Mouse (Mus musculus): ENCODE measurements around the gene Egfl7.
A peak's percentile ranks its signal among the peaks of the same experiment; 100 is the strongest.

Egfl7 gene

DNA sequence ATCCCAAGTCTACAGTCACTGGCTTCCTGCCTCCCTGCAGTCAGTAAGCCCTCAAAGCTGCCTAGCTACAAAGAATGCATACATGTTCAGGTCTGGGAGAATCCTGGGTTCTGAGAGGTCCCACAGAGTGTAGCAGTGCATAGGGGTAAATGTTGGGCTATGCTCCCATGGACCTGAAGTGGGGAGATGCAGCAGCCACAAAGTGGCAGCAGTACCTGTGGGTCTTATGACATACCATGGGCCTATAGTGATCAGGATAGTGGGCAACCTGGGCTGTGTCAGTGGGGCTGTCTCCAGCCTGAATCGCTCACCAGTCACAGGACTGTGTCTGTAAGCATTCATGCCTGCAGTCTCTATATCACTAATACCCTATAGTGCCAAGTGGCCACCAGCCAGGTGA lies at the start of gene Egfl7:
Gene Egfl7 (plus strand): TSS at position 301 of the 400 bp plus-strand sequence.
- no peak for DNase-seq

DNA sequence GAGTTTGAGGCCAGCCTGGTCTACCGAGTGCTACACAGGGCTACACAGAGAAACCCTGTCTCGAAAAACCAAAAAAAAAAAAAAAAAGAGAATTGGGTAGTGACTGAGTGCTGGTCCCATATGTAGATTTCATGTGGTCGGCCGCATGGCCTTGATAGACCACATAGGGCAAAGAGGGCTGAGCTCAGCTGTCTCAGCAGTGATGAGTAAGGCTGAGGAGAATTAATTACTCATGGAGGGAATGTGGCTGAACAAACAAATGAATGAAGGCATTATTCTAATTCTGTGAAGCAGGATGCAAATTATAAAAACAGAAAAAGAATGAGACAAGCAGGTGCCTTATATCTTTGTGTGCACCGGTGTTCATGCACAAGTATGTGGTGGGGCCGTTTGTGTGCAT lies 48.0 kb upstream of the Egfl7 start:
- DNase-seq: no peak

DNA sequence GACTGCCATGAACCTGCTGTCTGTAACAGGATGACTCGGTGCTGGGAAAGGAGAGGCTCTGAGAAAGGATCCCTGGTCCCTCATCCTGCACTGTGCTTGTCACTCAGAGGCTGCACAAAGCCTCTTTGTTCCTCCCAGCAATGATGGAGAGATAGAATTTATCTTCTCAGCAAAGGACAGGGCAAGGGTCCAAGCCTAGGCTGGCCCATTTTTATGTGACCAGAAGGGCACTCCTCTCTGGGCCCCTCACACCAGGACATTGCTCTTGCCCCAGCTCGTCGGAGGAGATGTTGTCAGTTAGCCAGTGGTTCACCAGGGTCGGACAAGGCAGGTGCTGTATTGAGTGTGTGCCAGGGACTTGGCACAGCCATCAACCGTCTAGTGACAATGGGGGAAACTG lies 46.6 kb upstream of the Egfl7 start:
- no peak for DNase-seq

DNA sequence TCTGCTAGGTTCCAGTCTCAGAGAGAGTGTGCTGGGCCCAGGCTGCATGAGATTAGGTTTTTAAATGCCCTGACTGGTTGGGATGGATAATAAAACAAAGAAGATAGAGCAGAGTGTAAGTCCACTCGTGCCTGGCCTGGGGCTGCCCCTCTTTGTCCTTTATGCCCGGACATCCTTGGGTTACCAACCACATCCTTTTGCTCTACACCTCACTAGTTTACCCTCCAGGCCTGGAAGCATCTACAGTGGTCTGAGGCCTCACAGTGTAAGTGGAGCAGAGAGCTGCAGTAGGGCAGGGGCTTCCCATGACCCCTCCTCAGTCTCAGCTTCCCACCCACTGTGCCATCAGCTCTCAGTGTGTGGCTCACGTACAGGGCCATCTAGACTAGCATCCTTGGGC lies 45.7 kb upstream of the Egfl7 start:
- DNase-seq: no peak

DNA sequence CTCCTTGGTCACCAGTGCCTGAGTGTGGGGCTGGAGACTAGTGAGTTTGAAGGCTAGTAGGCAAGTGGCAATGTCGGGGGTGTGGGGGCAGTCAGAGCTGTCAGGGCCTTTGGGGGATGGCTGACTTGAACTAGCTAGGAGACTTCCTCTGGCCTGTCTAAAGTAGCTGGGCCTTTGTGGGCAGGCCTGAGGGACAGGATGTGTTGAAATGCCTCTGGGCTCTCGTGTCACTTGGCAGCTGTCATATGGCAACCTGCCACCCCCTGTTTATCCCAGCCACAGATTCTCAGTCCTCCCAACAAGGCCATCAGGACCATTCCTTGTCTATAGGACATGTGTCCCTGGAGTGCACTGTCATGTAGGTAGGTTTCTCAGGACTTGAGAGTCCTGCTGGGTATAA lies 45.2 kb upstream of the Egfl7 start:
- no peak for DNase-seq

DNA sequence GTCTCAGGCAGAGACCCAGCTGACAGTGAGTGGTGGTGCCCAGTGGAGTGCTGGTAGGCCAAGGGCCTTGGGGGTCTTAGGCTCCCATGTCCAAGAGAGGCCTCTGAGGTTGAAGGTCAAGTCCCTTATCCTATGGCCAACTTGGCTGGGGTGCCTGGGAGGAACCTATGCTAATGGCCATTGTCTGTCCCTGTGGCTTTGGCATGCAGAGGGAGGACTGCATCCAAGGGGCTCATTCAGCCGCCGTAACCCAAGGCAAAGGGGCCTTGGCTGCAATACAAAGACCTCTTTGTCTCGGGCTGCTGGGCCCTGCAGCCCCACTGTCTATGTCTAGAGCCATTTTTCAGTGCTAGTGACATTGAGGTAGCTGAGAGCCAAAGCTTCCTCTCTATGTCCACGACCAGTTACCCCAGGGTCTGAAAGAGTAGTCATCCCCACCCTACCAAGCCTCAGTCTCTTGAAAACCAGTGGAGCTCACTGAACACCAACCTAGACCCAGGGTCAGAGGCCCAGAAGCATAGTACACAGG lies 44.2 kb upstream of the Egfl7 start:
- peak; percentile 37 for DNase-seq

DNA sequence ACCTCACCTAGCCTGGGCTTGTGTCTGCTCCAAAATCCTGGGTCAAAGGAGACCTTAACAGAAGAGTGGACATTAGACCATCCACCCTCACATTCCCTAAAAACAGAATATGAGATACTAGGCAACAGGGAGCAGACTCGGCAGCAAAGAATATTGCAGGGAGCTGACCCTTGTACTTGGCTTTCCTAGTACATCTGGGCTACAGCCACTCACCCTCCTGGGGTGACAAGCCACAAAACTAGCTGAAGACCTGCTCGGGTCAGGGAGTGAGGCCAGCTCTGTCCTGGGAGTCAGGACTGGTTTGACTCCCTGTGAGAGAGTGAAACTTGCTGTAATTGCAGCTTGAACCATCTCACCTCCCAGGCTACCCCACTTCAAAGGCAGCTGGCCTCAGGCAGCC lies 40.3 kb upstream of the Egfl7 start:
- DNase-seq: no peak

DNA sequence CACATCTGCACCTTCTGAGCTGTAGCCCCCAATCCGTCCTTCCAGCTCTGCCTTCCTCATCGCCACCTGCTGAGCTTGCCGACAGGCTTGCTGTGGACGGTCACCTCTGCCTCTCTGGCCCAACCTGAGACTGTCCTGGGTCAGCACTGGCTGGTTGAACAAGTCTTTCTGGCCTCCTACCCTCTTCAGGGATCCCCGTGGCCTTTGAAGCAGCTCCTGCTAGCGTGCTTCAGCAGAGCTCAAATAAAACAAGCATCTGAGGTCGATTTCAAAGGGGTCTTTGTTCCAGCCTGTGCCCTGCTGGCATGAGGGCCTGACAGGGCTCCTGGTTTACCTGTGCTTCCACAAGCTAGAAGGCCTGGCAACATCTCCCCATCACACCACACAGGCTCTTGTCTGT lies 39.1 kb upstream of the Egfl7 start:
- no peak for DNase-seq

DNA sequence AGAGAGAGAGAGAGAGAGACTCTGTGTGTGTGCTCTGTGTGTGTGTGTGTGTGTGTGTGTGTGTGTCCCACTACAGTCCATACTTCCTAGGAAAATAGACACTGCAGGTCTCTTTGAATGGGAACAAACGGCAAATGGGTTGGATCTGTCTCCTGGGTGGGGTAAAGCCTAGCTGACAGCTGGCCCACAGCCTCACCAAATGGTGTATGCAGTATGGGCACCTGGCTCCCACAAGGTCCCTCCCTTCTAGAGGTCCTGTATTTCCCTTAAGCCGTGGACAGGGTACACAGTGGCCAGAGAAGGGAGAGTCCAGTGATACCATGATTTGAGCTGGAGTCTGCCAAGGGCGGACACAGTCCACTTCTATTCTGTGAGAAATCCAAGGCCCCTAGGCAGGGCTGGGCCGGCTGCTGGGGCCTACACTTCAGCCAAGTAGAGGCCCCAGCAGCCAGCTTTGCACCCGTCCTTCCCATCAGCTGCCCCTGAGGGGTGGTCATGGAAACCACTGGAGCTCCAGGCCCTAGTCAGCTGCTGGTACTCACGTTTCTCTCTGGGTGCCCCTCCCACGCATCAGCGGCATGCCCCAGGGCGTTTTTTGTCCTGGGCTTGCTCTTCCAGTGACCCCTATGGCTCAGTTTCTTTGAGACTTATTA lies 38.4 kb upstream of the Egfl7 start:
- no peak for DNase-seq

DNA sequence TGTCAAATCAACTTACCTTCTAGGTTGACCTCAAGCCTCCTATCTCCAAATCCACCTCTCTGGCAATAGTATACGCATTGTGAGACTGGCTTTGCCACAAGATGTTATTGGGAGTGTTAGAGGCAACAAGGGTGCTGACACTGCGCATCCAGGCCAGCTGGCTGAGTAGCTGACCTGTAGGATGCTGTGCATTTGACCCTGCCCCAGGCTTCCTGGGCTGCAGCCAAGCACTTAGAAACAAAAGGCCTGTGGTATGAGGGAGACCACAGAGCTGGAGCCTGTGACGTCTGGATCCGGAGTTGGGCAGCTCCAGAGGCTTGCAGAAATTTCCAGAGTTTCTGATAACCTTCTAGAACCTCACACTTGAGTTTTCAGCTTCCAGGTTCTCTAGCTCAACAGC lies 36.7 kb upstream of the Egfl7 start:
- no peak for DNase-seq

DNA sequence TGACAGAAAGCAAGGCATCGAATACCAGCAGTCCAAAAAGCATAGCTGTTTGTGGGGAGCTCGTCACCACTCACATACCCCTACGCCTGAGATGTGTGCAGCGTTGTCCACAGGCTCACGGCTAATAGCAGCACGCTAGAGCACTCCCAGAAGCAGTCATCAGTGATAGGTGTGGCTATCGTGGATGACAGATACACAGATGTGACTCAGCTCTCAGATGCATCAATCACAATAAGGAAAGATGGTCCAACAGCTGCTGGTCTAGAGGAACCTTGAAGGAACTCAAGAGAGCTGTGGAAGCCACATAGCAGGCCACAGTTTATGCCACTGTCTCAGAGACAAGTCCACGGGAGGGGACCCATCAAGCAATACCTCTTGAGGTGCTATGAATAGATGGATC lies 36.0 kb upstream of the Egfl7 start:
- DNase-seq: no peak

DNA sequence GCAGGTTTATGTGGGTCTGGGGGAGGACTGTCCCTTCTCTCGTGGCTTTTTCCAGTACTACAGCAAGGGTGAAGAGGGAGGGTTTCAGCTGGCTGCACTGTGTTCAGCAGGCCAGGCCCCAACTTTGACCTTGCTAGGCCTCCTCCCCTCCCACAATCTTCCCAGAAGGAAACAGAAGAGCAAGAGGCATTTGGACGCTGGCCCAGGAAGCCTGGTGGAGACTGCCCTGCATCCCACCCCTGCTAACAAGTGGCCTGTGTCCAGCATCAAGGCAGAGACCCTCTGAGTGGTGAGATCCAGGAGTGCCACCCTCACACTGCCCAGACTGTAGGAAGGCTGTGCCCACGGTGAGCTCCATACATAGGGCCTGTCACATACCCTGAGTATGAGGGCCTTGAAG lies 35.5 kb upstream of the Egfl7 start:
- no peak for DNase-seq

DNA sequence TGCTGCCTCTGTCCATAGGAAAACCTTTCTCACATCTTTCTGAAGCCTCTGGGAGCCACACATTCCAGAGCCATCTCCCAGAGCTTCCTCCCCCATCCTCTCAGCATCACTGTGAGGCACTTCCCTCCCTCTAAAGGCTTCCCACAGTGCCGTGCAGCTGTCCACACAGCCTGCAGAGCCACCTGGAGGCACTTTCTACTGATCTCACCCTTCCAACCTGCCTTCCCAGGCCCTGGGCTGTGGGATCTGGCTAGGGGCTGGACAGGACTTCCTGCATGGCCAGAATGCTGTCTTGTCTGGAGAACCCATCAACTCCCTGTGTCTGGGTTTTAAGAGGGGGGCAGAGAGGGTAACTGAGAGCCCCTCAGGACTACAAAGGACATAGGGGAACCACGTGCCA lies 32.3 kb upstream of the Egfl7 start:
- peak; percentile 39 for DNase-seq

DNA sequence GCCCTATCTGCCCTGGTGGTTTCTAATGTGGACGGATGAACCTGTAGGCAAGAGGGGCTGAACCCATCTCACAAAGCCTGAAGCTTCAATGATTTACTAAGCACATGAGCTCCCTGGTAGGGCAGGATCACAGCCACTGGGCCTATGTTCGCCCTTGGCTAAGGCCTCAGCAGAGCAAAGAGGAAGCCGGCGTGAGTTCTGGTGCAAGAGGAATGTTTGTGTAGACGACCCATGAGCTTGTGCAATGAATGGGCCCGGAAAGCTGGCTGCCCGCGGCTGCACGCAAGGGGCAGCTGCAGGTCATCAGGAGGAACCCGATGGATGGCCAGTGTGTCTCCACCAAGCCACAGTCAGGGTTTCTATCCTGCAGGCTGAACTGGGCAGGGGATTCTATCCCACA lies 30.0 kb upstream of the Egfl7 start:
- DNase-seq: no peak

DNA sequence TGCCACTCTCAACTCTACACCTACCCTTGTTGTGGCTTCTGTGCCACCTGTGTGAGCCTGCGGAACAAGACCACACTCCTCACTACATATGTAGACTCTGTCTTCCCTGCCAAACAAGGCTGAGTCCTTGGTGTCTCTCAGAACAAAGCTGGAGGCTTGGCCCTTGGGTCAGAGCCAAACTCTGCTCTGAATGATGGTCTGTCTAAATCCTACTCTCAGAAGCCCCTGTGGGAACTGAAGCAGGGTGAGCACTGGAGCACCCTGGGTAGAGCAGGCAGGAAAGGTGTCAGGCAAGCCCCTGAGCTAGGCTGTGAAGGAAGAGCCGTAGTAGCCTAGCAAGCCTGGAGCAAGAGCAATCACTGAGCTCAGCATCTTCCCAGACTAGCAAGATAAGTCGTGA lies 29.6 kb upstream of the Egfl7 start:
- DNase-seq: no peak

DNA sequence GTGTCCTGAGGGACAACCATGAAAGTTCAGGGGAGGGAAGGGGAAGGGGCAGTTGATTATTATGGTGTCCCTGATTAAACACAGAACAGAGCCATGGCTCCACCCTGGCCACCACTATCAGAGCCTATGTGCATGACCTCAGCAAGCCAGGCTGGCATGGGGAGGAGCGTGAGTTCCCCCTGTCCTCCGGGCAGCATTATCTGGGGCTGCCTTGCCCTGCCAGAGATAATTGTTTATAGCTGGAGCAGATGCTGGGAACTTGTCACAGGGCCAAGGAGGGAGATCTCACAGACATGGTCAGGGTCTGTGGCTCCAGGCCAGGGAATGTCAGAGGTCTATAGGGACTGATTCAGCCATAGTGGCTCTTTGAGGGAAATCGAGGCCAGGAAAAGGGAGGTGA lies 29.0 kb upstream of the Egfl7 start:
- DNase-seq: no peak

DNA sequence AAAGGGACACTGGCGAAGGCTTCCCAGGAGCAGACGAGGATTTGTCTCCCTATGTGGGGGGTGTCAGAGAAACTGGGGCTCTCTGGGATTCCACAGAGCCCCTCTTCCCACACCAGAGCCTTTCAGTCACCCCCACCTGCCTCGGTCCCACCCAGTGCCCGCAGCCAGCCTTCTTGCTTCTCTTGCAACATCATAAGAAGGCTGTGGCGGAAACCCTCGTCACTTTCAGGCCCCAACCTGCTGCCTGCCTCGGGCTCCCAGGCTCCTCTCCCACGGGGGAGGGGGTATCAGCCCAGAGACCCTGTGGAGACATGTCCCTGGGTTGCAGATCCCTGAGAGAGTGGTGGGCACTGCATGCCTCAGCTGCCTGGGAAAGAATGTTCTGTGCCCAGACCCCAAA lies 28.4 kb upstream of the Egfl7 start:
- no peak for DNase-seq

DNA sequence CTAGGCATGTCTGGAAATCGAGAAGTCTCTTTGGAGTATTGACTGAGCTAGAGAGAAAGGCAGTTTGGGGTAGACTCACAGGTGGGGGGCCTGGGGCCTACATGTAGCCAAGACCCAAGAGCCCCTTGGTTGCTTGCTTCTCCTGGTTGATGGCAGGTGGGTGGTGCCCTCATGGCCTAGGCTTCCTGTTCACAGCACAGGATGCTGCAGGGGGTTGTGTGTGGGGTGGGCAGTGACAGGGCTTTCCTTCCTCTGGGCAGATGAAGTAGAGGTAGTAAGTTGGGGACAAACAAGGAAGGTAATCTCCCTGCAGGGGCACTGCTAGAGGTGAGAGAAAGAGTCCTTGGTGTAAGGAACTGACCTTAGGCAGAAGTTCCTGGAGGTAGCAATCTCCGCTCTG lies 27.7 kb upstream of the Egfl7 start:
- DNase-seq: no peak

DNA sequence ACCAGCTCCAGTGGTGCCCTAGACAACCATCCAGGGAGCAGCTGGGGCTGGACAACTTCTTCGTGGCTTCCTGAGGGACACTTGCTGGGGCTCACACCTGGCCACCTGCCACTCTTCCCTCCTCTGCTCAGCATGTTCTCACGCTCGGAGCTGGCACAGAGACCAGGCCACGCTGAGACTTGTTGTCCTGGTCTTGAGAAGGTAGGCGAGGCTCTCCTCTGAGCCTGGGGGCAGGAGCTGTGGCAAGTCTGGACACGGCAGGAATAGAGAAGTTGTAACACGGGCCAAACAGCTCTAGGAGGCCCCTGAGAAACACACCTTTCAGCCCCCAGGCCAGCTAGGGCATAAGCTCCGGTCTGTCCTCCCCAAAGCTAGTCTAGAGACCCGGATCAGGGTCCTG lies 25.9 kb upstream of the Egfl7 start:
- DNase-seq: no peak

DNA sequence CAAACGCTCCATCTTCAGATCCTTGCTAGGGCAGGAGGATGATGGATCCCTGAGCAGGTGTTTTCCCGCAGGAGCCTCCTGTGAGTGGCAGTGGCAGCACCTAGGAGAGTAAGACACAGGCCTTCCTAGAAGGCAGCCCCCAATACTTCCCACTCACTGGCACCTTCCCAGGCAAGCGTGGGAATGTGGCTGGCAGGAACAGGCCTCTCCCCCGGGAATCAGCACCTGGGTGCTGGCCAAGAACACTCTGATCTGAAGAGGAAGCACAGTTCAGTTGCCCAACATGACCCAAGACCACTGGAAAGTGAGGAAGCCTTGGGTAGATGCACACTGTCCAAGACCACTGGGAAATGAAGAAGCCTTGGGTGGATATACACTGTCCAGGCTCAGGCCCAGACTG lies 24.7 kb upstream of the Egfl7 start:
- no peak for DNase-seq

DNA sequence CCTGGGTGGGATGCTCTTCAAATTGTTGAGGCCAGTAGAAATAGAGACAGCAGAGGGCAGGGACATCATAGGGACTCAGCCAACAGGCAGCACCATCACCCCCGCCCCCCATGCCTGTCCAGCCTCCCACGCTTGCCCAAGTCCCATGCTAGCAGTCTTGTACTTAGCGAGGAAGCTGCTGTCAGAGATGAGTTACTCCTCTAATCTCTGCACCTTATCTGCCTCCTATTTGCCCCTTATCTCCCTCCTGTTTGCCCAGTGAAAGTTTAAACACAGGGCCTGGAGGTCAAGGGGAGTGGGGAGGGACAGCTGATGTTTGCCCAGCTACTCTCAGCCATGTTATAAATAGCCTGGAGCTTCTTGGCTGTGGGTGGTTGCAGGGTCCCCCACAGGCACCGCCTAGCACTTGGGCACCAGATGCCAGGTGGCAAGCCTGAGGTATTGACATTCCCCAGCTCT lies 23.2 kb upstream of the Egfl7 start:
- DNase-seq: no peak

DNA sequence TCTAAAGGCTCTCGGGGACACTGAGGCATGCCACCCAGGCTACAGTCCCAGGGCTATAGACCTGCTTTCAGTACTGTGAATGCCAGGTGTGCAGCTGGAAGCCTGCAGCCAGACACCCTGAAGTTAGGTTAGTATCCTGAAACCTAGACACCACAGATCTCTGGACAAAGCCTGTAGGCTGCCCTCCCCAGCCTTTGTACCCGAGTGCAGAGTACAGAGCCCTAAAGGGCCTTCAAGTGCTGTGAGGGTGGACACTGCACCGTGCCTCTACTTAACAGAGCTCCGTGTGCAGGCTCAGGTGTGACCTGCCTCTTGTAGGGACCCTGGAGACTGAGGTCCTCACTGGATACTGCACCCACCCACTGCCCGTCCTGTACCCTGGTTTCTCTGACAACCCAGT lies 19.3 kb upstream of the Egfl7 start:
- DNase-seq: no peak

DNA sequence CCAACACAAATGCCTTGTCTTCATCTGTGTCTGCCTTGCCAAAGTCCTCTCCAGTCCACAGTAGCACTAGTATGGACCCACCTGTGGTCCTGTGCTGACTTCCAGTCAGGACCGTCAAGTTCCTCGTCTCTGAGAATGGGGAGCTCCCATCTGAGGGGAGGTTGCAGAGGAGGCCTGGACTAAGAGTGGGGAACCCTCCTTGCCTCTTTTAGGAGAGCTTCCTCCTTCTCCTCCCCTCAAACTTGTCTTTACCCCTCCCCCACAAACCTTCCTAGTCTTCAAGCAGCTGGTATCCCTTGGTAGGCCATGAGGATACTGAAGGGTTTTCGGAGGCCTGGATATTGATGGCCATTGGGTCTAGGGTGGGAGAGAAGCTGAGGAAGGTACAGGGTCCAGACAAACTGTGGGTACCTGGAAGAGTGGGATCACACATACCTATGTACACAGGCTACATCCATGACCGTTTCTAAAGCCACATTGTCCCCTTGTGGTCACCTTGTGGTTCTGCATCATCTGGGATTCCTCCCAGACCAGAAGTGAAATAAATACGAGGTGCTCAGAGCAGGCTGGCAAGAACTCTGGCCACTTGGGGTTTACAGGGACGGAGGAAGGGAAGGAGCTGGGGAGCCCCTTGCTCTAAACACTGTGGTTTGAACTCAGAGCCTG lies 18.3 kb upstream of the Egfl7 start:
- DNase-seq: peak; percentile 27

DNA sequence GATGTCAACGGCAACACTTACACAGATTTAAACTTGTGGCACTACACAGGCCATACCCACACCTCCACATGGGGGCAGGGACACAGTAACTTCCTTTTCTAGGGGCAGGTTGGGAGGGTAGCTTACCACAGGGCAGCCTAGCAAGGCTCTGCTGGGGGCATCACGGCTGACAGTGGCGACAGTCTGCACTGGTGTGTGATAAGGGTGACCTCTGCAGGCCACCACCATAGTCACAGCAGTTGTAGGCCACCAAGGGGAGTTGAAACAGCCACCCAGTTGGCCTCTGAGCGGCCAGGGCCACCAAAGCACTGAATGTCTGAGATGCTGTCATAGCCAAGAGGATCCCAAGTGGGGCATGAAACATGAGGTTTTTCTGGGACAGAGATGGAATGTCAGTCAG lies 13.6 kb upstream of the Egfl7 start:
- DNase-seq: peak; percentile 22

DNA sequence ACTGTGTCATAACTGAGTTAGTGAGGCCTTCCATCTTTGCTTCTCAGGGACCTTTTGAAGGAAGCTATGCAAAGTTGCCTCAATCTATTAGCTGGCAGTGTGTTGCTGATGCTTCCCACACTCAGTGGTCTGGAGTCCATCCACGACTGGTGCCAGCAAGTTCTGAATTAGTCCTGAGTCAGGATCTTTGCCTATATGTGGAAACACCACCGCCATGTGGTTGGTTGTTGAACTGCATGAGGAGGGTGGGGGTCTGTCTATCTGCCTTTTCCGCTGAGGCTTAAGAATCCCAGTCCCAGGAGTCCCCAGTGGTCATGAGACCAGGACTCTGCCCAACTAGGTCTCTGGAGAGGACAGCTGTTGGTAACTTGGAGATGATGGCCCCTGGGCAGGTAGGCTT lies 9.8 kb upstream of the Egfl7 start:
- DNase-seq: no peak

Measured in cerebellum, adult 9-11 months (tissue).